Mouse (Mus musculus): ENCODE measurements around the gene Olfr1029. TPM values are rescaled to one million over a fixed set of nuclear protein-coding genes. Genes with fewer than 3 reads are reported as not detected.

Gene Olfr1029
- not detected in 2 replicates for polyA plus RNA-seq (2012; rRNA removed)

DNA sequence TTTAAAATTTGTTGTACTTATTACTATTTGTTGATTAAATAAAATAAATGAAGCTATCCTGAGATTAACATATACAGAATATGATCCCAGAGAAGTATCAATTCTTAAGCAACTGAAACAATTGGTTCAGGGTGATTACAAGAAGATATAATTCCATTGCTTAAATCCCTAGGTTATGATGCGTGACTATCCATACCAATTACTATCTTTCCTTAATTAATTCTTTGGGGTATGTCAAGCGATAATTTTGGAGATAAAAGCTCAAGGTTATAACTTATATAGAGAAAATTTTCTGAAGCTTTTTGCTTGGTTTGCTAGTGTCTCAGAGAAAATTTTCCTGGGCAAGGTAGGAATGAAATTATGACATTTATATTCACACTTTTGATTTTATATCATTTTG, at the start of gene Olfr1029:
TSS of gene Olfr1029 (plus strand) at position 301 of the 400 bp plus-strand sequence.

DNA sequence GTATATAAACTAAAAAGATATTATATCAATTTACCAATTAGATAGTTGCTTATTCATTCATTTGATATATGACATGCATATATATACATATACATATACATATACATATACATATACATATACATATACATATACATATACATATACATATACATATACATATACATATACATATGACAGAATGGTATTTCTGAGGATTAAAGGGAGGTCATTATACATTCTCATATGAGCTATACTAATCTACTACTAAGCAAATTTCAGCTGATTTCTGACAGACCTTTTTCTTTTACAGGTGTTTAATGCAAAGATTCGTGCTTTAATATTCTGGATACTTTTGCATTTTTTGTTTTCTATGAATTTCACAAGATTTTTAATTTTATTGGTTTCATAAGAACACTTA, 23.6 kb upstream of the Olfr1029 start, which contains the start of gene Olfr1028:
TSS of gene Olfr1028 (plus strand) at position 301 of the 400 bp plus-strand sequence.

DNA sequence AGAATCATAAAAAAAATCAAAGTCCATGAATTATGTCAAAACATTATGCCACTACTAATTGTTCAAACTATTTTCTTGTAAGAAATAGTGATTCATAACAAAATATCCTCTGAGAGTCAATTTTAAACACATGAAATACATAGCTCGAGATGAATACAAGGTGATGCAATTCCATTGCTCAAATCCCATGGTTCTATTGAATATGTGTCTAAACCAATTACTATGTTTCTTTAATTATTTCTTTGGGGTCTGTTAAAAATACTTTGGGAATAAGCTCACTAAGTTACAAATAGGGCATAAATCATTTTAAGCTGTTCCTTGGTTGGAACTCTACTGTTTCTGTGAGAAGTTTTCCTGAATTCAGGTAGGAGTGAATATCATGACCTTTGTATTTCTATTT, 5.3 kb downstream of the Olfr1029 start, which contains the start of gene Olfr1030:
TSS of gene Olfr1030 (plus strand) at position 301 of the 400 bp plus-strand sequence.

DNA sequence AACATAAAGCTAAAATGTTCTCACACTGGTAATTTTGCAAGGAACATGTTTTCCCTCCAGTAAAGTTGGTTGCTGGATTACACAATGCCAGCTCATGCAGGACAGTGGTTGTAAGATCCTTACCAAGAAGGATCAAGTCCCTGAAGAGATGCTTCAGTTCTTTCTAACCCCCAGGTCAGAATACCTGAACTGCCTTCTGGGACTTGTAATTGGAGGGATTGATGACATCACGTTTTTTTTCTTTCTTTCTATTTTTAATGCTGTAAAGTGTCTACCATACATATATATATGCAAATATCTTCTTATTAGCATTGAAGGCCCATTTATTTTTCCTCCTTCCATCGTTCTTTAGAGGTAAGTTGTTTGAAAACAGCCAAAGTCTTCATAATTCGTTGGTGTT, 16.3 kb downstream of the Olfr1029 start, which contains the start of gene Olfr1031:
TSS of gene Olfr1031 (plus strand) at position 301 of the 400 bp plus-strand sequence.

DNA sequence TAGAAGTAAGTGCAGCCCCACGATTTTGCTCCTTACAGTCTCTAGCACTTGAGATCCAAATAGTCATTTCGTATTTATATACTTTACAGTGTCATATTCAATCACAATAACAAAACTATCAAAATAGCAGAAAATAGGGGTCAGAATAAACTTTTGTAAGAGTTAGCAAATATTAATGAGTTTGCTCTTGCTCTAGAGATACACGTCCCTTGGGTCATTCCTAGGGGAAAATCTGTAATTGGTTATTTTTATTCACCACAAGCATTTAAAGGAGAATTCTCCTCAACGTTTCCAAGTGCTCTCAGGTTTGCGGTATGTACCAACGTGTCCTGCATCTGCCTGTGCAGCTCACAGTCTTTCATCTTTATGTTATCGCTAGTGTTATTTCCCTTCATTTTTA, 31.5 kb downstream of the Olfr1029 start, which contains the start of gene Olfr1032:
TSS of gene Olfr1032 (plus strand) at position 301 of the 400 bp plus-strand sequence.

DNA sequence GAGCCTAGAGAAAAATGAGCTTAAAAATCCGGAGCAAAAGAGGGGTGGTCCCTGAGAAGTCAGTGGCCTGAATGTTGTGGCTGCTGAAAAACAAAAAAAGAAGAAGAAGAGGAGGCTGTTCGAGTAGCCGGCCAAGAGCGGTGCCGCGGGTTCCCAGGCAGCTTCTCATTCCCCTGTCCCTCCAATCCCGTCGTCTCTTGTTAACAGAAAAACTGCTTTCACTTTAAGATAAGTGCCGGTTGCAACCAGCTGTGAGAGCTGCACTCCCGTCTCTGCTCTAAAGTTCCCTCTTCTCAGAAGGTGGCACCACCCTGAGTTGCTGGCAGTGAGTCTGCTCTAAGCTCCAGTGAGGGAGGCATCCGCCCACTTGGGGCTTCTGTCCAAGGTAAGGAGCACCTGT, 46.7 kb downstream of the Olfr1029 start, which contains the start of gene Olfr1033:
TSS of gene Olfr1033 (plus strand) at position 228 of the 400 bp plus-strand sequence.

Other genes with a start within 250 kb of the Olfr1029 start
- gene Olfr1012, start 211.1 kb upstream of the Olfr1029 start, polyA plus RNA-seq (2012; rRNA removed), result not detected in 2 replicates
- not detected in 2 replicates for gene Olfr1013, start 206.8 kb upstream of the Olfr1029 start, polyA plus RNA-seq (2012; rRNA removed)
- gene Olfr1014, start 201.2 kb upstream of the Olfr1029 start, polyA plus RNA-seq (2012; rRNA removed), result not detected in 2 replicates
- gene Olfr1015, start 191.9 kb upstream of the Olfr1029 start, polyA plus RNA-seq (2012; rRNA removed), result not detected in 2 replicates
- not detected in 2 replicates for gene Olfr1016, start 171.4 kb upstream of the Olfr1029 start, polyA plus RNA-seq (2012; rRNA removed)
- not detected in 2 replicates for gene Olfr1018, start 155.4 kb upstream of the Olfr1029 start, polyA plus RNA-seq (2012; rRNA removed)
- gene Olfr1019, start 128.4 kb upstream of the Olfr1029 start, polyA plus RNA-seq (2012; rRNA removed), result not detected in 2 replicates
- not detected in 2 replicates for gene Olfr1020, start 126.9 kb upstream of the Olfr1029 start, polyA plus RNA-seq (2012; rRNA removed)
- not detected in 2 replicates for gene Olfr1022, start 105.3 kb upstream of the Olfr1029 start, polyA plus RNA-seq (2012; rRNA removed)
- not detected in 2 replicates for gene Olfr1023, start 88.3 kb upstream of the Olfr1029 start, polyA plus RNA-seq (2012; rRNA removed)
- gene Olfr1024, start 68.8 kb upstream of the Olfr1029 start, polyA plus RNA-seq (2012; rRNA removed), result not detected in 2 replicates
- gene Olfr1025-ps1, start 58.7 kb upstream of the Olfr1029 start, polyA plus RNA-seq (2012; rRNA removed), result not detected in 2 replicates
- gene Olfr1026, start 52.3 kb upstream of the Olfr1029 start, polyA plus RNA-seq (2012; rRNA removed), result not detected in 2 replicates
- not detected in 2 replicates for gene Olfr1028, start 23.5 kb upstream of the Olfr1029 start, polyA plus RNA-seq (2012; rRNA removed)
- gene Olfr1030, start 5.4 kb downstream of the Olfr1029 start, polyA plus RNA-seq (2012; rRNA removed), result not detected in 2 replicates
- gene Olfr1031, start 16.4 kb downstream of the Olfr1029 start, polyA plus RNA-seq (2012; rRNA removed), result not detected in 2 replicates
- gene Olfr1032, start 31.6 kb downstream of the Olfr1029 start, polyA plus RNA-seq (2012; rRNA removed), result not detected in 2 replicates
- gene Olfr1033, start 46.7 kb downstream of the Olfr1029 start, polyA plus RNA-seq (2012; rRNA removed), result 0.34 and 0.35 TPM in 2 replicates
- gene Olfr1034, start 72.0 kb downstream of the Olfr1029 start, polyA plus RNA-seq (2012; rRNA removed), result 0.03 and 0.04 TPM in 2 replicates
- gene Olfr1036, start 100.1 kb downstream of the Olfr1029 start, polyA plus RNA-seq (2012; rRNA removed), result not detected in 2 replicates
- gene Olfr1037, start 113.5 kb downstream of the Olfr1029 start, polyA plus RNA-seq (2012; rRNA removed), result not detected in 2 replicates
- gene Olfr1039, start 162.0 kb downstream of the Olfr1029 start, polyA plus RNA-seq (2012; rRNA removed), result not detected in 2 replicates
- gene Olfr1040, start 172.8 kb downstream of the Olfr1029 start, polyA plus RNA-seq (2012; rRNA removed), result not detected in 2 replicates
- not detected in 2 replicates for gene Olfr1042, start 187.9 kb downstream of the Olfr1029 start, polyA plus RNA-seq (2012; rRNA removed)
- not detected in 2 replicates for gene Olfr1043, start 193.6 kb downstream of the Olfr1029 start, polyA plus RNA-seq (2012; rRNA removed)
- gene Olfr1044, start 203.9 kb downstream of the Olfr1029 start, polyA plus RNA-seq (2012; rRNA removed), result not detected in 2 replicates
- gene Olfr52, start 211.8 kb downstream of the Olfr1029 start, polyA plus RNA-seq (2012; rRNA removed), result not detected in 2 replicates
- gene Olfr1045, start 229.1 kb downstream of the Olfr1029 start, polyA plus RNA-seq (2012; rRNA removed), result not detected in 2 replicates
- gene Olfr1046, start 245.4 kb downstream of the Olfr1029 start, polyA plus RNA-seq (2012; rRNA removed), result not detected in 2 replicates

All from central nervous system, embryonic 18 days (tissue).